Mouse (Mus musculus): ENCODE data around the gene 4931409K22Rik.

The 4931409K22Rik gene

GRCm38 (mm10) chr5:24541144-24541569, 15.5 kb downstream of the 4931409K22Rik start:
- in situ Hi-C loops (cut with MboI; ENCODE audit: low sequenced_read_pairs) = no loop called here

GRCm38 (mm10) chr5:24540387-24541143, 16.0 kb downstream of the 4931409K22Rik start, which contains the start of gene Asb10:
TSS of gene Asb10 (minus strand) at chr5:24540978.
- in situ Hi-C loops (cut with MboI; ENCODE audit: low sequenced_read_pairs) = no loop called here

- in situ Hi-C loops (cut with MboI; ENCODE audit: low sequenced_read_pairs) = no loop called here
These were observed 16.9 kb downstream of the 4931409K22Rik start for GRCm38 (mm10) chr5:24539571-24540296.

GRCm38 (mm10) chr5:24537618-24538017, 19.0 kb downstream of the 4931409K22Rik start:
- in situ Hi-C loops (cut with MboI; ENCODE audit: low sequenced_read_pairs) = no loop called here

- in situ Hi-C loops (cut with MboI; ENCODE audit: low sequenced_read_pairs) = no loop called here
These were observed 20.1 kb downstream of the 4931409K22Rik start for GRCm38 (mm10) chr5:24536511-24536910.

GRCm38 (mm10) chr5:24535731-24536130, 20.9 kb downstream of the 4931409K22Rik start:
- in situ Hi-C loops (cut with MboI; ENCODE audit: low sequenced_read_pairs) = no loop called here

GRCm38 (mm10) chr5:24534292-24534691, 22.3 kb downstream of the 4931409K22Rik start:
- in situ Hi-C loops (cut with MboI; ENCODE audit: low sequenced_read_pairs) = no loop called here

GRCm38 (mm10) chr5:24533391-24533790, 23.2 kb downstream of the 4931409K22Rik start:
- in situ Hi-C loops (cut with MboI; ENCODE audit: low sequenced_read_pairs) = no loop called here

GRCm38 (mm10) chr5:24530042-24530689, 26.4 kb downstream of the 4931409K22Rik start:
- in situ Hi-C loops (cut with MboI; ENCODE audit: low sequenced_read_pairs) = no loop called here

GRCm38 (mm10) chr5:24527780-24528179, 28.8 kb downstream of the 4931409K22Rik start:
- in situ Hi-C loops (cut with MboI; ENCODE audit: low sequenced_read_pairs) = no loop called here

GRCm38 (mm10) chr5:24526889-24527230, 29.7 kb downstream of the 4931409K22Rik start, which contains the start of gene Gbx1:
TSS of gene Gbx1 (minus strand) at chr5:24527202.
- in situ Hi-C loops (cut with MboI; ENCODE audit: low sequenced_read_pairs) = no loop called here

GRCm38 (mm10) chr5:24526190-24526888, 30.3 kb downstream of the 4931409K22Rik start:
- in situ Hi-C loops (cut with MboI; ENCODE audit: low sequenced_read_pairs) = no loop called here

GRCm38 (mm10) chr5:24525360-24526189, 31.0 kb downstream of the 4931409K22Rik start:
- in situ Hi-C loops (cut with MboI; ENCODE audit: low sequenced_read_pairs) = no loop called here

- in situ Hi-C loops (cut with MboI; ENCODE audit: low sequenced_read_pairs) = loop anchor here (5.0 kb wide), 1 partner anchor 37 kb away; no protein-coding TSS in a partner anchor
These were observed 32.1 kb downstream of the 4931409K22Rik start for GRCm38 (mm10) chr5:24524522-24524921.

GRCm38 (mm10) chr5:24523806-24524205, 32.8 kb downstream of the 4931409K22Rik start:
- in situ Hi-C loops (cut with MboI; ENCODE audit: low sequenced_read_pairs) = loop anchor here (5.0 kb wide), 1 partner anchor 37 kb away; no protein-coding TSS in a partner anchor

GRCm38 (mm10) chr5:24521366-24521765, 35.2 kb downstream of the 4931409K22Rik start:
- in situ Hi-C loops (cut with MboI; ENCODE audit: low sequenced_read_pairs) = loop anchor here (5.0 kb wide), 1 partner anchor 34 kb away; no protein-coding TSS in a partner anchor

- in situ Hi-C loops (cut with MboI; ENCODE audit: low sequenced_read_pairs) = no loop called here
These were observed 44.3 kb downstream of the 4931409K22Rik start for GRCm38 (mm10) chr5:24512271-24512670.

- in situ Hi-C loops (cut with MboI; ENCODE audit: low sequenced_read_pairs) = no loop called here
These were observed 46.0 kb downstream of the 4931409K22Rik start for GRCm38 (mm10) chr5:24510635-24511034.

- in situ Hi-C loops (cut with MboI; ENCODE audit: low sequenced_read_pairs) = no loop called here
These were observed 48.2 kb downstream of the 4931409K22Rik start for GRCm38 (mm10) chr5:24508406-24508805.

GRCm38 (mm10) chr5:24505513-24505912, 51.1 kb downstream of the 4931409K22Rik start:
- in situ Hi-C loops (cut with MboI; ENCODE audit: low sequenced_read_pairs) = no loop called here

All from CH12F3 (cell line).